Mouse (Mus musculus): ENCODE results near the gene Fan1.
A peak's percentile ranks its signal among the peaks of the same experiment; 100 is the strongest.

Fan1 gene

DNA sequence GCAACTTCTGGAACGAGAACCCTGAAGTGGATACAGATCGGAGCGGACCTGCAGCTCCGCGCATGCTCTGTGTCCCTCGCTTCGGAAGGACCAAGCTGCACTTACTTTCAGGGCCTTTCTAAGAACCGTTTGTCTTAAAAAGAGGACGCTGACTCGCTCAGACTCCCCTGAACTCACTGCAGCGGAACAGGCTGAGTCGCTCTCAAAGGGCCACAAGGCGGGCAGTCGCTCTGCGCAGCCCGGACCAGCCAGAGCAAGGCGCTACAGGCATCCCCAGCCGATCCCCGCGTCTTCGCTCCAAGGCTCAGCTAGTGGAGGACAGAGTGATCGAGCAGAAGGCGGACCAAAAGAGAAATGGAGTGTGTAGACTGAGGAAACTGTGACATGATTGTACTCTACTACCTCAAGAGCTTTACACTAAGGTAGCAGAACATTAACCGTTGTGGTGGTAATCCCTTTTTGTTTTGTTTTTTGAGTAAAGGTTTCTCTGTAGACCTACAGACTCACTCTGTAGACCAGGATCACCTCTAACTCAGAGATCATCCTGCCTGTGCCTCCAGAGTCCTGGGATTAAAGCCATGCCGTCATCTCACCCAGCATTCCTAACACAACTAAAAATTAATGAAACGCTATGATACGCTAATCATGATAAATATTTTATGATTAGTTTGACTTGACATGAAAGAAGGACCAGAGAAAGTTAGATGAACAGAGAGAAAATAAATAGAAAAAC lies at the start of gene Fan1:
TSS of gene Fan1 (minus strand) at position 266 of the 733 bp plus-strand sequence.
- peak; percentile 80 for DNase-seq

- DNase-seq: no peak
Measured at GRCm38 (mm10) chr7:64403989-64404388, 30.1 kb upstream of the Fan1 start.

DNA sequence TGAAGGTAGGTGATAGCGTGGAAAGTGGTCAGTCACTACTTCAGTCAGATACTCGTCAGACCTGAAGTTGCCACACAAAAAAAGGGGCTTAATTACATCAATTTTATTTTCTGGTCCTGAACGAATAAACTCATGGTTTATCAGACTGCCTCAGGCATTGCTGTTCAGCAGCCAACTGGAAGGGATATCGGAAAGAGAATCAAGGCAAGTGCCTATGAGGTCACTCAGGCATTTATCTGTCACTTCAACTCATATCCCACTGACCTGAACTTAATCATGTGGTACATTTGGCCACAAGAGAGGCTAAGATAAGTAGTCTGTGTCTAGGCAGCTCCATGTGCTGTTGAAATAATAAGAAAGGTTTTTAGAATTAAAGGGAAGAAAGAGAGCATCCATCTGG lies 28.6 kb upstream of the Fan1 start:
- no peak for DNase-seq

- no peak for DNase-seq
Measured at GRCm38 (mm10) chr7:64400725-64401124, 26.8 kb upstream of the Fan1 start.

GRCm38 (mm10) chr7:64392819-64393151 lies 18.9 kb upstream of the Fan1 start:
- no peak for DNase-seq

DNA sequence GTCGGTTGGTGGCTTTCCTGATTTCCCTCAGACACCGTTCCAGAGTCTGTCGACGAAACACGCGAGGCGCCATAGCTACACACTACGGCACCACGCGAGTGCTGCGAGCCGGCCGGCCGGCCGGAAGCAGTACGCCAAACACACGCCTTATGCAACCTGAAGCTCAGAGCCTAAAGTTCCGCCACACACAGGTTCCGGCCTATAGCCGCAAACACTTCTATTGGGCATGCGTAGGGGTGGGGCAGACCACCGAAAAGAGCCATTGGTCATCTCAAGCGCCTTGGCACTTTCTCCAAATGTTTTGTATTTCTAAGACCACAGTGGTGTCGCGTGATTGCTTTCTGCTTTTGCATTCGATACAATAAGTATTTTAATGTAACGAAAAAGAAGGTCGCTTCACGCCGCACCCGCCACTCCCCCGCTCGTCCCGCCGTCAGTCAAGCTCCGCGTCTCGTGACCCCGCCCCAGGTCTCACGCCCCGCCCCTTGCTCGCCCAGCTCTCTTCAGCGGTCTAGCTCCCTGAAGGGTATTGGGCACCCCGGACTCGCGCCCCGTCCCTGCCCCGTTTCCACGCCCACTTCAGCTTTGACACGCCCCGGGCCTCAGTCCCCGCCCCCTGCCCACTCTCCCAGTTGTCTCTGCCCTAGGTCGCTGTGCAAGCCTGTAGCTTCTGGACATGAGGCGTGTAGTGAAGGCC lies 18.4 kb upstream of the Fan1 start, which contains the start of the genes Mphosph10 and Mcee:
TSS of gene Mphosph10 (minus strand) at position 147 of the 697 bp plus-strand sequence.
TSS of gene Mcee (plus strand) at position 486 of the 697 bp plus-strand sequence.
- peak; percentile 86 for DNase-seq

DNA sequence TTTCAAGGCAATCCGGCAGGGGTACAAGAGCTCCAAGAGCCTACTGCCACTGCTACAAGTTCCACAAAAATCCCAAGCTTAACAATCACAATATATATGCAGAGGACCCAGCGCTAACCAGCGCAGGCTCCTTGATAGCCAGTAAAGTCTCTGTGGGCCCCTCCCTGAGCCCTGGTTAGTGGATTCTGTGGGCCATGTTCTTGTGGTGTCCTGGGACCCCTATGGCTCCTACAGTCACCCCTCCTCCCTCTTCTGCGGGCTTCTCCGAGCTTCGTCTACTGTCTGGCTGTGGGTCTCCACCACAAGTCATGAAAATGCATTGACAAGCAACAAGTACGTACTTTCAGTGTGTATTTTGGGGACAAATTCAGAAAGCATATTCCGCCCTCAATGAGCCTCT lies 17.6 kb upstream of the Fan1 start:
- no peak for DNase-seq

DNA sequence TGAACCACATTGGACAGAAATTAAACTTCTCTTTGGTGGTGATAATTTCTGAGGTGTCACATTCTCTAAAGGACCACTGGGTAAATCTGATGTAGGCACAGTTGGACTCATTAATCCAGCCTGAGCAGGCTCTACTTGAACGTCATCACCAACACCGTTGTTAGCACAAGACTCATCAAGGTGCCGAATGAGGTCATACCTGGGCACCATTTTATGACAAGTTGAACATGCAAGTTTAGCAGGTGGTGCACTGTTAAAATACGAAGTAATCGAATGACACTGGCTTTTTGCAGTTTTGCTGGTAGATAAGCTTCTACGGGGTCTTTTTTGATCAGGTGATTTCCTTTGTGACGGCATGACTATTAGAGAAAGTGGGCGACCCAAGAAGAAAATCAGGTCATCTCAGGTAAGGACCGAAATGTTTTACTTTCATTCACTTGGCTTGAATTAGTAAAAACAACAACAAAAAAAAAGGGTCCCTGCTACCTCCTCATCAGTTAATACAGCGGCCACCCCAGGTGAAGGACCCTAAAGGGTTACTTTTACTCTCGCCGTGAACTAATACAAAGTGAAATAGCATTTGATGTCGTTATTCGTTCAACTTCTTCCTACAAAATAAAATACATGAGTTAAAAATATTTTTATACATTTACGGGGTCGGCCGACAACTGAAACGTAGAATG lies 607 bp downstream of the Fan1 start:
- DNase-seq: no peak

- no peak for DNase-seq
Measured at GRCm38 (mm10) chr7:64371940-64372878, 1.7 kb downstream of the Fan1 start.

DNA sequence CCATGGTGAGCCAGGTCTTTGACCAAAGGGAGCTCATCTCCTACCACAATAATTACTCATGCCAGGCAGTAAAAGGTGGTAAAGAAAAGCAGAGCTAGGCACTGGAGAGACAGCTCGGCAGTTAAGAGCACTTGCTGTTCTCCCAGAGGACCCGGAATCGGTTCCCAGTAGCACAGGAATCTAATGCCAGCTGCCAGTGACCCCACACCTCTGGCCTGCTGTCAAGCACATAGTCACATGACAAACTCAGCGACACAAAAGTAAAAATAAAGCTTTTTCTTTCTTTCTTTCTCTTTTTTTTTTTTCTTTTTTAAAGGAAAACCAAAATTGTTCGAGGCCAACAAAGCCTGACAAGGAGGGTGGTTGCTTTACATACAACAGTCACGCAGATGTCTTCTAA lies 4.1 kb downstream of the Fan1 start:
- no peak for DNase-seq

GRCm38 (mm10) chr7:64365863-64366262 lies 8.0 kb downstream of the Fan1 start:
- no peak for DNase-seq

DNA sequence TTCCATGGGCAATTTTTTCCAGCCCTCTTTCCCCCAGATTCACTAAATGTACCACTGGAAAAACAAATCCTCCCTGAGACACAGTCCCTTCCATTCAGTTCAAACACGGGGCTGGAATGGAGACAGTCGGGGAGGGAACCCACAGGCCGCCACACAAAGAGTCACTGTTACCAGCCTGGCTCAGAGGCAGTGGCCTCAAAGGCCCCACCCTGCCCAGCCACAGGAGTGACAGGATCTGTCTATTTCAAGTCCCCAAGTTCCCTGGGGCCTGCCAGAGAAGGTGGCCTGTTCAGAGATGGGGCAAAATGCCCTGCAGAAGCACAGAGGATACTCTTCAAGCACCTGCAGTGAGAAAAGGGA lies 13.3 kb downstream of the Fan1 start:
- no peak for DNase-seq

- no peak for DNase-seq
Measured at GRCm38 (mm10) chr7:64359943-64360585, 13.8 kb downstream of the Fan1 start.

GRCm38 (mm10) chr7:64358666-64359065 lies 15.2 kb downstream of the Fan1 start:
- no peak for DNase-seq

DNA sequence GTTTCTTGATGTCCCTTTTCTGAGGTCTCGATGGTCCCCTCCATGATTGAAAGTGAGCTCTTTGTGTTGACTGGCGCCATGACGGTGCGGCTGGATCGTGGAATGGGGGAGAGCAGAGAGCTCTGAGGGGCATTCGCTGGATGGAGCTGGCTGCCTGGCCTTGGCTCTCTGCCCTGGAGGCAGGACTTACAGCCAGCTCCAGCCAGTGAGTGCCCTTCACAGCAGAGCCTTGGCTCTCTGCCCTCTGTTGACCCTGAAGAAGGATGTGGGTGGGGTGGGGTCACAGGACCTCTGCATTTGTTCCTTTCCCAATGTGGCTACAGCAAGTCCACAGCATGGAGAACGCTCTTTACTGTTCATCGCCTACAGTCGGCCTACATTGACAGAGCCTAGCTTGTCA lies 16.5 kb downstream of the Fan1 start:
- peak; percentile 60 for DNase-seq

DNA sequence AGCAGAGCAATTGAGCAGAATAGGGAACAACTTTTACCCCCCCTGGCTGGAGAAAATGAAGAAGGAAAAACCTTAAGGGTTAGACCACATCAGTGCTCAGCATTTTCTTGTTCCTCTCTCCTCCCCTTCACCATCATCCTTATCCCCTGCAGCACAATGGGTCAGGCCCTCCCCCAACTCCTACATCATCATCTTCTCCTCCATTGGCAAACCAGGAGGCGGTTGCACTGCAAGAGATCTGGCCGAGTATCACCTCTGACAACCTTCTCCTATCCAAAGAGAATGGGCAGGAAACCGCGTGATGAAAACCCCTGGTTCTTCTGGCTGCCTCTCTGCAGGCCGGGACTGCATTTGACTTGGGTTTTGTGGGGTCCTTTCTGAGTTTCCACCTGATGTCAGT lies 17.2 kb downstream of the Fan1 start:
- no peak for DNase-seq

- DNase-seq: no peak
Measured at GRCm38 (mm10) chr7:64354206-64354605, 19.7 kb downstream of the Fan1 start.

- peak; percentile 54 for DNase-seq
Measured at GRCm38 (mm10) chr7:64351087-64351486, 22.8 kb downstream of the Fan1 start.

- peak; percentile 40 for DNase-seq
Measured at GRCm38 (mm10) chr7:64349147-64349861, 24.6 kb downstream of the Fan1 start.

DNA sequence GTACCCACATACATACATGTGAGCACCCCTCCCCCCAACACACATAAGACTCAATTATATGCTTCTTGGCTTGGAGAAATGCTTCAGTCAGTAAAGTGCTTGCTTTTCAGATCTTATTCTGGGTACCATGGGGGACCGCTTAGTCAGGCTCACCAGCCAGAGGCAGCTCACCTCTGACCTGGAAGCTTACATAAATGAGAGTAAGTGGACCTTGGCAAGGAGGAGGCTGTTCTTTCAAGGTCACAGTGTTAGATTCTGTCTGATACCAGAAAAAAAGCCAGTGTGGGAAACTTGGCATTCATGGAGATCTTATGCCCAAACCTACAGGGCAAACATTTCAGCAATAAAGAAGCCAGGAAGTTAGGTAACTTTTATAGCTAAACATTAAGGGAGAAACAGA lies 26.1 kb downstream of the Fan1 start:
- no peak for DNase-seq

- no peak for DNase-seq
Measured at GRCm38 (mm10) chr7:64332686-64333085, 41.2 kb downstream of the Fan1 start.

GRCm38 (mm10) chr7:64331309-64331708 lies 42.6 kb downstream of the Fan1 start:
- DNase-seq: no peak
